Mouse (Mus musculus): Measurements from ENCODE around the gene Rnf144b. TPM values are rescaled to one million over a fixed set of nuclear protein-coding genes. Genes with fewer than 3 reads are reported as not detected.

The Rnf144b gene
- 0.92 and 1.0 TPM in 2 replicates for polyA plus RNA-seq (2015; fragmentation: Nextera tagmentation; extraction: Ambion mirVana)

- ATAC-seq: peak; percentile 42; the same call in 1 of the 2 replicates
- peak within 1 kb of the TSS; percentile 100 for H3K4me2 ChIP-seq (ENCODE audit: low read length)
- H3K9ac ChIP-seq (ENCODE audit: low read depth, low read length): peak within 1 kb of the TSS; percentile 78
- H3K36me3 ChIP-seq (ENCODE audit: control insufficient read depth, insufficient read depth, low read length): no peaks in the 10 kb centered on the region
- peak within 1 kb of the TSS; percentile 66 for H3K4me3 ChIP-seq (ENCODE audit: low read depth, low read length)
- peaks cover 4% of the 10 kb centered on the region; the same call in 1 of the 2 replicates for H3K27me3 ChIP-seq (ENCODE audit: control insufficient read depth, insufficient read depth, low read depth, low read length)
- H3K9me3 ChIP-seq (replicated peaks; ENCODE audit: control insufficient read depth, low read length, poor library complexity, severe bottlenecking): no peaks in the 10 kb centered on the region
- no peak within 1 kb of the TSS for H3K27ac ChIP-seq (ENCODE audit: low read length)
- H3K4me1 ChIP-seq (ENCODE audit: control insufficient read depth, insufficient read depth, low read length): peaks cover 16% of the 10 kb centered on the region
- WGBS: 2% methylated on average over 55 of the region's 55 CpGs
These were observed at the start of gene Rnf144b for GRCm38 (mm10) chr13:47122537-47123430. Gene Rnf144b, plus strand, starts transcription at chr13:47122656.

GRCm38 (mm10) chr13:47076156-47076555 is 46.3 kb upstream of the Rnf144b start:
- 90% methylated on average over 5 of the region's 5 CpGs for WGBS
- no peak overlapping the region for H3K4me2 ChIP-seq (ENCODE audit: low read length)

GRCm38 (mm10) chr13:47077367-47077766 is 45.1 kb upstream of the Rnf144b start:
- Histone ChIP-seq H3K9me3 (replicated peaks; ENCODE audit: control insufficient read depth, low read length, poor library complexity, severe bottlenecking) (no peaks in the 10 kb centered on the region), H3K9ac (ENCODE audit: low read depth, low read length) (no peak overlapping the region), H3K4me3 (ENCODE audit: low read depth, low read length) (no peak overlapping the region), H3K36me3 (ENCODE audit: control insufficient read depth, insufficient read depth, low read length) (peaks cover 32% of the 10 kb centered on the region), H3K27me3 (ENCODE audit: control insufficient read depth, insufficient read depth, low read depth, low read length) (no peaks in the 10 kb centered on the region), H3K4me1 (ENCODE audit: control insufficient read depth, insufficient read depth, low read length) (no peaks in the 10 kb centered on the region), H3K4me2 (ENCODE audit: low read length) (no peak overlapping the region), H3K27ac (ENCODE audit: low read length) (no peak overlapping the region)
- ATAC-seq: no peak

More at GRCm38 (mm10) chr13:47076156-47076555, 46.3 kb upstream of the Rnf144b start:
- H3K9me3 ChIP-seq (replicated peaks; ENCODE audit: control insufficient read depth, low read length, poor library complexity, severe bottlenecking): no peaks in the 10 kb centered on the region
- H3K4me1 ChIP-seq (ENCODE audit: control insufficient read depth, insufficient read depth, low read length): no peaks in the 10 kb centered on the region
- no peak overlapping the region for H3K9ac ChIP-seq (ENCODE audit: low read depth, low read length)
- H3K27ac ChIP-seq (ENCODE audit: low read length): no peak overlapping the region
- no peak overlapping the region for H3K4me3 ChIP-seq (ENCODE audit: low read depth, low read length)
- peaks cover 31% of the 10 kb centered on the region for H3K36me3 ChIP-seq (ENCODE audit: control insufficient read depth, insufficient read depth, low read length)
- no peak for ATAC-seq
- no peaks in the 10 kb centered on the region for H3K27me3 ChIP-seq (ENCODE audit: control insufficient read depth, insufficient read depth, low read depth, low read length)

- 70% methylated on average over 5 of the region's 5 CpGs for WGBS
- Histone ChIP-seq H3K4me2 (ENCODE audit: low read length) (no peak overlapping the region), H3K27ac (ENCODE audit: low read length) (no peak overlapping the region), H3K36me3 (ENCODE audit: control insufficient read depth, insufficient read depth, low read length) (peaks cover 32% of the 10 kb centered on the region), H3K4me1 (ENCODE audit: control insufficient read depth, insufficient read depth, low read length) (no peaks in the 10 kb centered on the region), H3K4me3 (ENCODE audit: low read depth, low read length) (no peak overlapping the region), H3K9me3 (replicated peaks; ENCODE audit: control insufficient read depth, low read length, poor library complexity, severe bottlenecking) (no peaks in the 10 kb centered on the region), H3K9ac (ENCODE audit: low read depth, low read length) (no peak overlapping the region), H3K27me3 (ENCODE audit: control insufficient read depth, insufficient read depth, low read depth, low read length) (no peaks in the 10 kb centered on the region)
- ATAC-seq: no peak
These were observed 43.7 kb upstream of the Rnf144b start for GRCm38 (mm10) chr13:47078799-47079198.

GRCm38 (mm10) chr13:47080905-47081505 is 41.5 kb upstream of the Rnf144b start:
- no peaks in the 10 kb centered on the region for H3K4me1 ChIP-seq (ENCODE audit: control insufficient read depth, insufficient read depth, low read length)
- no peak overlapping the region for H3K9ac ChIP-seq (ENCODE audit: low read depth, low read length)
- ATAC-seq: no peak
- H3K27ac ChIP-seq (ENCODE audit: low read length): no peak overlapping the region
- WGBS: 90% methylated on average over 4 of the region's 4 CpGs
- H3K4me3 ChIP-seq (ENCODE audit: low read depth, low read length): no peak overlapping the region
- H3K9me3 ChIP-seq (replicated peaks; ENCODE audit: control insufficient read depth, low read length, poor library complexity, severe bottlenecking): no peaks in the 10 kb centered on the region
- no peak overlapping the region for H3K4me2 ChIP-seq (ENCODE audit: low read length)
- H3K36me3 ChIP-seq (ENCODE audit: control insufficient read depth, insufficient read depth, low read length): peaks cover 26% of the 10 kb centered on the region
- H3K27me3 ChIP-seq (ENCODE audit: control insufficient read depth, insufficient read depth, low read depth, low read length): no peaks in the 10 kb centered on the region

- Histone ChIP-seq H3K27me3 (ENCODE audit: control insufficient read depth, insufficient read depth, low read depth, low read length) (no peaks in the 10 kb centered on the region), H3K4me3 (ENCODE audit: low read depth, low read length) (no peak overlapping the region), H3K9me3 (replicated peaks; ENCODE audit: control insufficient read depth, low read length, poor library complexity, severe bottlenecking) (no peaks in the 10 kb centered on the region), H3K4me1 (ENCODE audit: control insufficient read depth, insufficient read depth, low read length) (no peaks in the 10 kb centered on the region), H3K36me3 (ENCODE audit: control insufficient read depth, insufficient read depth, low read length) (peaks cover 12% of the 10 kb centered on the region), H3K27ac (ENCODE audit: low read length) (no peak overlapping the region), H3K4me2 (ENCODE audit: low read length) (no peak overlapping the region), H3K9ac (ENCODE audit: low read depth, low read length) (no peak overlapping the region)
- no peak for ATAC-seq
- 92% methylated on average over 1 of the region's 1 CpGs for WGBS
These were observed 34.0 kb upstream of the Rnf144b start for GRCm38 (mm10) chr13:47088433-47088832.

- Histone ChIP-seq H3K9ac (ENCODE audit: low read depth, low read length) (no peak overlapping the region), H3K27me3 (ENCODE audit: control insufficient read depth, insufficient read depth, low read depth, low read length) (no peaks in the 10 kb centered on the region), H3K4me1 (ENCODE audit: control insufficient read depth, insufficient read depth, low read length) (no peaks in the 10 kb centered on the region), H3K4me3 (ENCODE audit: low read depth, low read length) (no peak overlapping the region), H3K36me3 (ENCODE audit: control insufficient read depth, insufficient read depth, low read length) (peaks cover 12% of the 10 kb centered on the region), H3K9me3 (replicated peaks; ENCODE audit: control insufficient read depth, low read length, poor library complexity, severe bottlenecking) (no peaks in the 10 kb centered on the region), H3K4me2 (ENCODE audit: low read length) (no peak overlapping the region), H3K27ac (ENCODE audit: low read length) (no peak overlapping the region)
- no peak for ATAC-seq
- WGBS: 95% methylated on average over 2 of the region's 2 CpGs
These were observed 33.2 kb upstream of the Rnf144b start for GRCm38 (mm10) chr13:47089271-47089670.

GRCm38 (mm10) chr13:47093791-47094190 is 28.7 kb upstream of the Rnf144b start:
- Histone ChIP-seq H3K4me2 (ENCODE audit: low read length) (no peak overlapping the region), H3K9ac (ENCODE audit: low read depth, low read length) (no peak overlapping the region), H3K4me3 (ENCODE audit: low read depth, low read length) (no peak overlapping the region), H3K4me1 (ENCODE audit: control insufficient read depth, insufficient read depth, low read length) (no peaks in the 10 kb centered on the region), H3K27ac (ENCODE audit: low read length) (no peak overlapping the region), H3K9me3 (replicated peaks; ENCODE audit: control insufficient read depth, low read length, poor library complexity, severe bottlenecking) (no peaks in the 10 kb centered on the region), H3K36me3 (ENCODE audit: control insufficient read depth, insufficient read depth, low read length) (peaks cover 12% of the 10 kb centered on the region), H3K27me3 (ENCODE audit: control insufficient read depth, insufficient read depth, low read depth, low read length) (no peaks in the 10 kb centered on the region)
- WGBS: 91% methylated on average over 2 of the region's 2 CpGs
- ATAC-seq: no peak

GRCm38 (mm10) chr13:47096591-47096990 is 25.9 kb upstream of the Rnf144b start:
- no peaks in the 10 kb centered on the region for H3K9me3 ChIP-seq (replicated peaks; ENCODE audit: control insufficient read depth, low read length, poor library complexity, severe bottlenecking)
- H3K9ac ChIP-seq (ENCODE audit: low read depth, low read length): no peak overlapping the region
- H3K4me1 ChIP-seq (ENCODE audit: control insufficient read depth, insufficient read depth, low read length): no peaks in the 10 kb centered on the region
- H3K27ac ChIP-seq (ENCODE audit: low read length): no peak overlapping the region
- ATAC-seq: no peak
- no peak overlapping the region for H3K4me2 ChIP-seq (ENCODE audit: low read length)
- no peak overlapping the region for H3K4me3 ChIP-seq (ENCODE audit: low read depth, low read length)
- no peaks in the 10 kb centered on the region for H3K27me3 ChIP-seq (ENCODE audit: control insufficient read depth, insufficient read depth, low read depth, low read length)
- H3K36me3 ChIP-seq (ENCODE audit: control insufficient read depth, insufficient read depth, low read length): peaks cover 6% of the 10 kb centered on the region
- 91% methylated on average over 2 of the region's 2 CpGs for WGBS
